Mouse (Mus musculus): ENCODE results near the gene Lipe.
A peak's percentile ranks its signal among the peaks of the same experiment; 100 is the strongest.

Gene Lipe

GRCm38 (mm10) chr7:25385850-25386555 is 12.5 kb downstream of the Lipe start:
- DNase-seq (ENCODE audit: low spot score in 2 of 2) = peak; percentile 63 to 77

GRCm38 (mm10) chr7:25385259-25385658 is 13.3 kb downstream of the Lipe start:
- no peak for DNase-seq (ENCODE audit: low spot score in 2 of 2)

- DNase-seq (ENCODE audit: low spot score in 2 of 2) = peak; percentile 33 to 67
Observed at GRCm38 (mm10) chr7:25384818-25385217, 13.7 kb downstream of the Lipe start.

GRCm38 (mm10) chr7:25384318-25384717 is 14.2 kb downstream of the Lipe start:
- DNase-seq (ENCODE audit: low spot score in 2 of 2) = peak in 1 of 2 experiments; percentile 63

- no peak for DNase-seq (ENCODE audit: low spot score in 2 of 2)
Observed at GRCm38 (mm10) chr7:25383891-25384290, 14.6 kb downstream of the Lipe start.

- DNase-seq (ENCODE audit: low spot score in 2 of 2) = no peak
Observed at GRCm38 (mm10) chr7:25383385-25383784, 15.1 kb downstream of the Lipe start.

- DNase-seq (ENCODE audit: low spot score in 2 of 2) = no peak
Observed at GRCm38 (mm10) chr7:25382541-25382940, 16.0 kb downstream of the Lipe start.

- no peak for DNase-seq (ENCODE audit: low spot score in 2 of 2)
Observed at GRCm38 (mm10) chr7:25381284-25381680, 17.2 kb downstream of the Lipe start.

- DNase-seq (ENCODE audit: low spot score in 2 of 2) = no peak
Observed at GRCm38 (mm10) chr7:25380392-25381283, 17.9 kb downstream of the Lipe start.

GRCm38 (mm10) chr7:25379551-25380351 is 18.8 kb downstream of the Lipe start:
- peak; percentile 58 to 80 for DNase-seq (ENCODE audit: low spot score in 2 of 2)

GRCm38 (mm10) chr7:25378181-25379100 is 20.1 kb downstream of the Lipe start:
- no peak for DNase-seq (ENCODE audit: low spot score in 2 of 2)

GRCm38 (mm10) chr7:25377100-25377700 is 21.3 kb downstream of the Lipe start:
- DNase-seq (ENCODE audit: low spot score in 2 of 2) = no peak

GRCm38 (mm10) chr7:25376556-25376955 is 22.0 kb downstream of the Lipe start:
- peak; percentile 52 to 74 for DNase-seq (ENCODE audit: low spot score in 2 of 2)

- DNase-seq (ENCODE audit: low spot score in 2 of 2) = no peak
Observed at GRCm38 (mm10) chr7:25372441-25372840, 26.1 kb downstream of the Lipe start.

- DNase-seq (ENCODE audit: low spot score in 2 of 2) = no peak
Observed at GRCm38 (mm10) chr7:25369058-25369749, 29.3 kb downstream of the Lipe start, which contains the start of gene Cnfn. Gene Cnfn (minus strand): TSS chr7:25369724.

- DNase-seq (ENCODE audit: low spot score in 2 of 2) = no peak
Observed at GRCm38 (mm10) chr7:25368333-25368732, 30.2 kb downstream of the Lipe start.

GRCm38 (mm10) chr7:25367632-25368293 is 30.7 kb downstream of the Lipe start:
- DNase-seq (ENCODE audit: low spot score in 2 of 2) = no peak

- no peak for DNase-seq (ENCODE audit: low spot score in 2 of 2)
Observed at GRCm38 (mm10) chr7:25365937-25366625, 32.4 kb downstream of the Lipe start.

GRCm38 (mm10) chr7:25363632-25364031 is 34.9 kb downstream of the Lipe start:
- DNase-seq (ENCODE audit: low spot score in 2 of 2) = no peak

Measured in spleen, postnatal 4 days (tissue).